Mouse (Mus musculus) megakaryocyte, embryonic 14.5 days (primary cell): ENCODE results near the gene Pptc7.

Experiments
- FLI1 ChIP-seq: IDR thresholded peaks from 2 replicates; pipeline ENCODE4 v1.6.1; 2012; ENCODE audit warnings: low read length, inconsistent platforms, mixed read lengths
- GATA1 ChIP-seq: IDR thresholded peaks from 3 replicates; pipeline ENCODE4 v1.6.1; 2012; ENCODE audit warnings: mixed read lengths, low read length, inconsistent platforms, borderline replicate concordance

DNA sequence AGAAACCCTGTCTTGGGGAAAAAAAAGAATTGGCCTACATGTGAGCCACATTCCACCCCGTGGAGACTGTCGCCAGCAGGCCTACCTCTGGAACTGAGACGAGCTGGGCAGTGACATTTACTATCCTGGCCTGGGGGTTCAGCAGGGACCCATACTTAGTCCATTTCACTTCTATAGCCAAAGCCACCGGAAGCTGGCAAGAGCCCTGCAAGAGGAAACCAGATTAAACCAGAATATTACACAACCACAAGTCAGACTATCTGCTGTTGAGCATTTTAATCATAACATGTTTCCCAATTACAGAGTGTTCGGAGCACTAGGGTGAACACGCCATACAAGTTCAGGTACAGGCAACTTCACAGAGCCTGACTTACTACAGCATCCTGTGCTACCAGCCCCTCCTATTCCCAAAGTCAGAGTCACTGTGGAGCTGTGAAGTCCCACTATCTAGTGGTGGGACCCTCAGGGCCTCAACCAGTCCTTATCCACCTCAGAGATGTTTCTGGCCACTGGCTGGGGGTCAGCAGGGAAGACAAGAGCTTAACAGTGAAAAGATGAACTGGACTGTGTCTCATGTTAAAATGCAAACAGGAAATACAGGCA, 41.5 kb upstream of the Pptc7 start:
- TF ChIP-seq GATA1 (no peak), FLI1 (no peak)
